Mouse (Mus musculus): ENCODE data around the gene Elk3.

Elk3 gene

GRCm38 (mm10) chr10:93291352-93291751 is 19.6 kb downstream of the Elk3 start:
- peak; percentile 81 for DNase-seq

GRCm38 (mm10) chr10:93289404-93289803 is 21.5 kb downstream of the Elk3 start:
- DNase-seq: no peak

- DNase-seq: peak; percentile 55
Measured at GRCm38 (mm10) chr10:93288336-93288735, 22.6 kb downstream of the Elk3 start.

GRCm38 (mm10) chr10:93287551-93288145 is 23.3 kb downstream of the Elk3 start:
- no peak for DNase-seq

- peak; percentile 48 for DNase-seq
Measured at GRCm38 (mm10) chr10:93285489-93285888, 25.4 kb downstream of the Elk3 start.

GRCm38 (mm10) chr10:93283258-93283657 is 27.7 kb downstream of the Elk3 start:
- peak; percentile 34 for DNase-seq

GRCm38 (mm10) chr10:93282526-93282964 is 28.4 kb downstream of the Elk3 start:
- peak; percentile 51 for DNase-seq

GRCm38 (mm10) chr10:93281092-93281491 is 29.8 kb downstream of the Elk3 start:
- no peak for DNase-seq

GRCm38 (mm10) chr10:93280586-93280985 is 30.3 kb downstream of the Elk3 start:
- DNase-seq: no peak

GRCm38 (mm10) chr10:93279062-93279461 is 31.9 kb downstream of the Elk3 start:
- no peak for DNase-seq

- DNase-seq: no peak
Measured at GRCm38 (mm10) chr10:93278361-93278760, 32.6 kb downstream of the Elk3 start.

- no peak for DNase-seq
Measured at GRCm38 (mm10) chr10:93276857-93277256, 34.1 kb downstream of the Elk3 start.

- DNase-seq: peak; percentile 82
Measured at GRCm38 (mm10) chr10:93276349-93276763, 34.6 kb downstream of the Elk3 start.

- no peak for DNase-seq
Measured at GRCm38 (mm10) chr10:93275212-93276136, 35.5 kb downstream of the Elk3 start.

- no peak for DNase-seq
Measured at GRCm38 (mm10) chr10:93274277-93274696, 36.6 kb downstream of the Elk3 start.

GRCm38 (mm10) chr10:93272986-93273982 is 37.7 kb downstream of the Elk3 start:
- DNase-seq: peak; percentile 80

GRCm38 (mm10) chr10:93271831-93272230 is 39.1 kb downstream of the Elk3 start:
- DNase-seq: peak; percentile 57

GRCm38 (mm10) chr10:93270889-93271460 is 40.0 kb downstream of the Elk3 start:
- no peak for DNase-seq

- DNase-seq: no peak
Measured at GRCm38 (mm10) chr10:93269744-93270143, 41.2 kb downstream of the Elk3 start.

GRCm38 (mm10) chr10:93268339-93268738 is 42.6 kb downstream of the Elk3 start:
- peak; percentile 38 for DNase-seq

- no peak for DNase-seq
Measured at GRCm38 (mm10) chr10:93267509-93267908, 43.4 kb downstream of the Elk3 start.

GRCm38 (mm10) chr10:93266521-93266920 is 44.4 kb downstream of the Elk3 start:
- no peak for DNase-seq

Measured in lung, postnatal 36 days (tissue).